Mouse (Mus musculus) lung, postnatal 0 days (tissue): Measurements from ENCODE around the gene Man2b1.

Experiments
- CTCF ChIP-seq: IDR thresholded peaks from 2 replicates; pipeline ENCODE4 v1.5.1; 2016; ENCODE audit warnings: antibody characterized with exemption, mild to moderate bottlenecking
- EP300 ChIP-seq: IDR thresholded peaks from 2 replicates; pipeline ENCODE4 v1.6.1; 2016; ENCODE audit warnings: antibody characterized with exemption, mild to moderate bottlenecking, control low read depth

- TF ChIP-seq CTCF (no peak), EP300 (no peak)
Measured at GRCm38 (mm10) chr8:85115501-85115900, 32.4 kb downstream of the Man2b1 start.
